Mouse (Mus musculus) megakaryocyte-erythroid progenitor cell, adult 5-6 weeks (primary cell): ENCODE results near the gene Aloxe3. TPM values are rescaled to one million over a fixed set of nuclear protein-coding genes. Genes with fewer than 3 reads are reported as not detected.
"Not testable (repeated sequence)": the region's sequence is repeated elsewhere in the genome, so short reads cannot be mapped to it uniquely, and the experiment has no call there.

Source experiments
- ATAC-seq: replicated peaks from 2 replicates; pipeline ENCODE4 v1.8.0; 2016; ENCODE audit warnings: mild to moderate bottlenecking, inconsistent platforms; ENCODE audit not compliant: severe bottlenecking, poor library complexity, low FRiP score, low TSS enrichment
- total RNA-seq, 2 experiments: library from RNA; stranded (forward) in 1 of 2; stranded (reverse) in 1 of 2; fragments of 200-1000, 215-1000 nt in 1 of 2; fragments of >200 nt in 1 of 2; fragmentation: Nextera tagmentation in 1 of 2; gene quantifications; 2 replicates each; pipeline ENCODE4 v1.2.3; 2014 to 2017

Aloxe3 gene
- total RNA-seq, 2 experiments from 2014 or later, result not detected

- not testable (repeated sequence) for ATAC-seq
Observed at GRCm38 (mm10) chr11:69093856-69094255, 31.8 kb upstream of the Aloxe3 start.

GRCm38 (mm10) chr11:69094697-69095429 lies 30.8 kb upstream of the Aloxe3 start, which contains the start of gene Per1:
Gene Per1 (plus strand): TSS chr11:69095217.
- peak; percentile 68 for ATAC-seq

GRCm38 (mm10) chr11:69095511-69096231 lies 30.0 kb upstream of the Aloxe3 start:
- no peak for ATAC-seq

GRCm38 (mm10) chr11:69096360-69096986 lies 29.2 kb upstream of the Aloxe3 start:
- no peak for ATAC-seq

- peak; percentile 56 for ATAC-seq
Observed at GRCm38 (mm10) chr11:69096987-69097900, 28.5 kb upstream of the Aloxe3 start.

GRCm38 (mm10) chr11:69098039-69098761 lies 27.5 kb upstream of the Aloxe3 start:
- no peak for ATAC-seq

- ATAC-seq, result peak; percentile 43
Observed at GRCm38 (mm10) chr11:69098762-69099091, 27.0 kb upstream of the Aloxe3 start.

GRCm38 (mm10) chr11:69099177-69099914 lies 26.4 kb upstream of the Aloxe3 start:
- no peak for ATAC-seq

- ATAC-seq, result peak; percentile 21
Observed at GRCm38 (mm10) chr11:69099915-69100345, 25.8 kb upstream of the Aloxe3 start.

GRCm38 (mm10) chr11:69100639-69101360 lies 24.9 kb upstream of the Aloxe3 start:
- ATAC-seq, result no peak

- no peak for ATAC-seq
Observed at GRCm38 (mm10) chr11:69101604-69102402, 23.9 kb upstream of the Aloxe3 start.

- no peak for ATAC-seq
Observed at GRCm38 (mm10) chr11:69102403-69102725, 23.3 kb upstream of the Aloxe3 start.

GRCm38 (mm10) chr11:69103121-69103520 lies 22.6 kb upstream of the Aloxe3 start:
- no peak for ATAC-seq

- ATAC-seq, result no peak
Observed at GRCm38 (mm10) chr11:69103531-69104435, 21.9 kb upstream of the Aloxe3 start.

GRCm38 (mm10) chr11:69104487-69104886 lies 21.2 kb upstream of the Aloxe3 start:
- no peak for ATAC-seq

- ATAC-seq, result no peak
Observed at GRCm38 (mm10) chr11:69105227-69105626, 20.5 kb upstream of the Aloxe3 start.
